In genomic region chr17:29326531-29327529, GRCm38 (mm10) we compare ENCODE assay signal across 8 mouse cellular contexts. TPM values are rescaled to one million over a fixed set of nuclear protein-coding genes. Genes with fewer than 3 reads are reported as not detected.
DNase-seq lines count a peak whose midpoint lies in the region; ATAC-seq lines count a peak whose summit lies in the region.

No protein-coding gene starts in this region.

- no peak for ATAC-seq in lung, embryonic 15.5 days (ENCODE audit: borderline replicate concordance, extremely low read depth, low FRiP score, low TSS enrichment)
- ATAC-seq in forebrain, embryonic 13.5 days, result peak; percentile 60
- no peak for ATAC-seq in intestine, embryonic 14.5 days (replicated peaks; ENCODE audit: low FRiP score, low TSS enrichment, low read depth)
- peak; percentile 73 for ATAC-seq in midbrain, embryonic 16.5 days

- no peak overlapping the region for H3K27ac ChIP-seq in lung, embryonic 15.5 days
- peak overlapping the region; percentile 58 for H3K27ac ChIP-seq in forebrain, embryonic 13.5 days
- no peak overlapping the region for H3K27ac ChIP-seq in intestine, embryonic 14.5 days (ENCODE audit: low read depth)
- peak overlapping the region; percentile 82 for H3K27ac ChIP-seq in midbrain, embryonic 16.5 days (ENCODE audit: low read length)

- H3K27me3 ChIP-seq in lung, embryonic 15.5 days, result peaks cover 29% of the 10 kb centered on the region
- peaks cover 17% of the 10 kb centered on the region for H3K27me3 ChIP-seq in forebrain, embryonic 13.5 days
- peaks cover 19% of the 10 kb centered on the region for H3K27me3 ChIP-seq in intestine, embryonic 14.5 days (replicated peaks; ENCODE audit: control insufficient read depth, insufficient read depth, low read length)
- peaks cover 7% of the 10 kb centered on the region for H3K27me3 ChIP-seq in midbrain, embryonic 16.5 days (ENCODE audit: control insufficient read depth, insufficient read depth, low read depth, low read length)

- DNase-seq in lung, postnatal 14 days, result no peak
- DNase-seq in intestine, embryonic 14.5 days (ENCODE audit: low spot score), result peak; percentile 70
- DNase-seq in c-Kit-positive CD71-positive TER-119-positive erythroid progenitor cells, embryonic 14.5 days (ENCODE audit: low spot score), result no peak
- no peak for DNase-seq in cerebellum, adult 18-20 months
- DNase-seq in adrenal gland, postnatal 14 days, result no peak

- no peaks in the 10 kb centered on the region for H3K9me3 ChIP-seq in lung, embryonic 15.5 days
- H3K9me3 ChIP-seq in forebrain, embryonic 13.5 days (replicated peaks), result no peaks in the 10 kb centered on the region
- H3K9me3 ChIP-seq in intestine, embryonic 14.5 days (ENCODE audit: control insufficient read depth, low read length), result no peaks in the 10 kb centered on the region
- H3K9me3 ChIP-seq in midbrain, embryonic 16.5 days (replicated peaks; ENCODE audit: control insufficient read depth, low read length, poor library complexity, severe bottlenecking), result no peaks in the 10 kb centered on the region

- peaks cover 11% of the 10 kb centered on the region for H3K36me3 ChIP-seq in lung, embryonic 15.5 days
- peaks cover 18% of the 10 kb centered on the region for H3K36me3 ChIP-seq in forebrain, embryonic 13.5 days (ENCODE audit: poor library complexity, severe bottlenecking)
- peaks cover 9% of the 10 kb centered on the region for H3K36me3 ChIP-seq in intestine, embryonic 14.5 days (ENCODE audit: control insufficient read depth, insufficient read depth, low read length)
- H3K36me3 ChIP-seq in midbrain, embryonic 16.5 days (ENCODE audit: control insufficient read depth, insufficient read depth, low read length), result peaks cover 3% of the 10 kb centered on the region; the same call in 1 of the 2 replicates

- H3K9ac ChIP-seq in lung, embryonic 15.5 days, result 0 out of 2 replicates have a peak overlapping the region, but pooled peaks have one; percentile 5
- peak overlapping the region; percentile 62 for H3K9ac ChIP-seq in forebrain, embryonic 13.5 days
- peak overlapping the region; percentile 30; the same call in 1 of the 2 replicates for H3K9ac ChIP-seq in intestine, embryonic 14.5 days (ENCODE audit: low read length)
- H3K9ac ChIP-seq in midbrain, embryonic 16.5 days (ENCODE audit: low read depth, low read length), result peak overlapping the region; percentile 52

- H3K4me3 ChIP-seq in lung, embryonic 15.5 days, result peak overlapping the region; percentile 21
- H3K4me3 ChIP-seq in forebrain, embryonic 13.5 days, result peak overlapping the region; percentile 39
- H3K4me3 ChIP-seq in intestine, embryonic 14.5 days (ENCODE audit: low read depth, low read length), result peak overlapping the region; percentile 20
- H3K4me3 ChIP-seq in midbrain, embryonic 16.5 days (ENCODE audit: low read depth, low read length), result peak overlapping the region; percentile 25

- peak overlapping the region; percentile 58 for H3K4me2 ChIP-seq in lung, embryonic 15.5 days
- peak overlapping the region; percentile 70 for H3K4me2 ChIP-seq in forebrain, embryonic 13.5 days
- peak overlapping the region; percentile 52 for H3K4me2 ChIP-seq in intestine, embryonic 14.5 days (ENCODE audit: low read length)
- peak overlapping the region; percentile 59 for H3K4me2 ChIP-seq in midbrain, embryonic 16.5 days (ENCODE audit: low read length)

- 23% methylated on average over 52 of the region's 52 CpGs for WGBS in lung, embryonic 15.5 days
- 5% methylated on average over 52 of the region's 52 CpGs for WGBS in forebrain, embryonic 13.5 days
- 21% methylated on average over 52 of the region's 52 CpGs for WGBS in intestine, embryonic 14.5 days
- 8% methylated on average over 52 of the region's 52 CpGs for WGBS in midbrain, embryonic 16.5 days

- peaks cover 11% of the 10 kb centered on the region for H3K4me1 ChIP-seq in lung, embryonic 15.5 days
- peaks cover 46% of the 10 kb centered on the region for H3K4me1 ChIP-seq in forebrain, embryonic 13.5 days
- 0 out of 2 replicates have a peak, but pooled peaks cover 8% of the 10 kb centered on the region for H3K4me1 ChIP-seq in intestine, embryonic 14.5 days (replicated peaks; ENCODE audit: control insufficient read depth, insufficient read depth, low read length)
- peaks cover 27% of the 10 kb centered on the region for H3K4me1 ChIP-seq in midbrain, embryonic 16.5 days (ENCODE audit: control insufficient read depth, insufficient read depth, low read length)

RNA-seq across cellular contexts. Expression of gene Pi16, which starts 9.3 kb away (rescaled TPM):
- 1.9 and 2.4 TPM in 2 replicates for polyA plus RNA-seq in lung, embryonic 15.5 days (2015; fragmentation: Nextera tagmentation; extraction: Ambion mirVana)
- polyA plus RNA-seq in forebrain, embryonic 13.5 days (2015; fragmentation: Nextera tagmentation; extraction: Ambion mirVana), result 1.5 and 1.7 TPM in 2 replicates
- polyA plus RNA-seq in intestine, embryonic 14.5 days (2014; fragmentation: Nextera tagmentation; extraction: Ambion mirVana), result 0.18 and 0.32 TPM in 2 replicates
- 3.3 and 4.4 TPM in 2 replicates for polyA plus RNA-seq in midbrain, embryonic 16.5 days (2015; fragmentation: Nextera tagmentation; extraction: Ambion mirVana)
- 20.9 and 25.7 TPM in 2 replicates for total RNA-seq in adrenal gland, postnatal 14 days (2021)

RNA-seq across cellular contexts. Expression of gene Mtch1, which starts 20.9 kb away (rescaled TPM):
- polyA plus RNA-seq in lung, embryonic 15.5 days (2015; fragmentation: Nextera tagmentation; extraction: Ambion mirVana), result 341 and 343 TPM in 2 replicates
- 378 and 381 TPM in 2 replicates for polyA plus RNA-seq in forebrain, embryonic 13.5 days (2015; fragmentation: Nextera tagmentation; extraction: Ambion mirVana)
- 292 and 324 TPM in 2 replicates for polyA plus RNA-seq in intestine, embryonic 14.5 days (2014; fragmentation: Nextera tagmentation; extraction: Ambion mirVana)
- 463 and 470 TPM in 2 replicates for polyA plus RNA-seq in midbrain, embryonic 16.5 days (2015; fragmentation: Nextera tagmentation; extraction: Ambion mirVana)
- 300 and 316 TPM in 2 replicates for total RNA-seq in adrenal gland, postnatal 14 days (2021)

RNA-seq across cellular contexts. Expression of gene Fgd2, which starts 33.9 kb away (rescaled TPM):
- polyA plus RNA-seq in lung, embryonic 15.5 days (2015; fragmentation: Nextera tagmentation; extraction: Ambion mirVana), result 19.1 and 21.7 TPM in 2 replicates
- polyA plus RNA-seq in forebrain, embryonic 13.5 days (2015; fragmentation: Nextera tagmentation; extraction: Ambion mirVana), result 2.6 and 3.0 TPM in 2 replicates
- 13.9 and 15.4 TPM in 2 replicates for polyA plus RNA-seq in intestine, embryonic 14.5 days (2014; fragmentation: Nextera tagmentation; extraction: Ambion mirVana)
- polyA plus RNA-seq in midbrain, embryonic 16.5 days (2015; fragmentation: Nextera tagmentation; extraction: Ambion mirVana), result 8.6 and 12.7 TPM in 2 replicates
- 2.2 and 11.5 TPM in 2 replicates for total RNA-seq in adrenal gland, postnatal 14 days (2021)

RNA-seq across cellular contexts. Expression of gene BC004004, which starts 58.2 kb away (rescaled TPM):
- polyA plus RNA-seq in lung, embryonic 15.5 days (2015; fragmentation: Nextera tagmentation; extraction: Ambion mirVana), result 79.2 and 83.2 TPM in 2 replicates
- polyA plus RNA-seq in forebrain, embryonic 13.5 days (2015; fragmentation: Nextera tagmentation; extraction: Ambion mirVana), result 78.7 and 83.5 TPM in 2 replicates
- polyA plus RNA-seq in intestine, embryonic 14.5 days (2014; fragmentation: Nextera tagmentation; extraction: Ambion mirVana), result 72.4 and 77.4 TPM in 2 replicates
- polyA plus RNA-seq in midbrain, embryonic 16.5 days (2015; fragmentation: Nextera tagmentation; extraction: Ambion mirVana), result 125 TPM in 2 replicates
- 135 and 139 TPM in 2 replicates for total RNA-seq in adrenal gland, postnatal 14 days (2021)

Comparison
In these comparisons a context has a peak if more than half of its experiments do, and no peak if none do; other contexts are left out.
1. ATAC-seq: peak in forebrain, embryonic 13.5 days (single experiment) and midbrain, embryonic 16.5 days (single experiment); none in lung, embryonic 15.5 days (single experiment) and intestine, embryonic 14.5 days (single experiment).
2. H3K27ac ChIP-seq: peak in forebrain, embryonic 13.5 days (single experiment) and midbrain, embryonic 16.5 days (single experiment); none in lung, embryonic 15.5 days (single experiment) and intestine, embryonic 14.5 days (single experiment).
3. H3K9ac ChIP-seq: peak in every context shown above with its lines; median percentile 62 in forebrain, embryonic 13.5 days; 52 in midbrain, embryonic 16.5 days; 30 in intestine, embryonic 14.5 days; 5 in lung, embryonic 15.5 days.
4. Peak in every context shown above with its lines, with median percentiles within 50 percentile points of each other: H3K4me2 ChIP-seq and H3K4me3 ChIP-seq.